Mouse (Mus musculus): Measurements from ENCODE around the gene Ccno.

Ccno gene

GRCm38 (mm10) chr13:112987532-112987943, at the start of gene Ccno:
TSS of gene Ccno (plus strand) at chr13:112987802.
- peak; percentile 72 for DNase-seq (ENCODE audit: low spot score)

- DNase-seq (ENCODE audit: low spot score) = no peak
Observed at GRCm38 (mm10) chr13:112938130-112938529, 49.5 kb upstream of the Ccno start.

GRCm38 (mm10) chr13:112941879-112942330, 45.7 kb upstream of the Ccno start:
- no peak for DNase-seq (ENCODE audit: low spot score)

- no peak for DNase-seq (ENCODE audit: low spot score)
Observed at GRCm38 (mm10) chr13:112945312-112945711, 42.3 kb upstream of the Ccno start.

- DNase-seq (ENCODE audit: low spot score) = no peak
Observed at GRCm38 (mm10) chr13:112945900-112946299, 41.7 kb upstream of the Ccno start.

- no peak for DNase-seq (ENCODE audit: low spot score)
Observed at GRCm38 (mm10) chr13:112954067-112954466, 33.5 kb upstream of the Ccno start.

GRCm38 (mm10) chr13:112963081-112963480, 24.5 kb upstream of the Ccno start:
- no peak for DNase-seq (ENCODE audit: low spot score)

- no peak for DNase-seq (ENCODE audit: low spot score)
Observed at GRCm38 (mm10) chr13:112964421-112964820, 23.2 kb upstream of the Ccno start.

- no peak for DNase-seq (ENCODE audit: low spot score)
Observed at GRCm38 (mm10) chr13:112967267-112967666, 20.3 kb upstream of the Ccno start.

- DNase-seq (ENCODE audit: low spot score) = no peak
Observed at GRCm38 (mm10) chr13:112976720-112977119, 10.9 kb upstream of the Ccno start.

- no peak for DNase-seq (ENCODE audit: low spot score)
Observed at GRCm38 (mm10) chr13:112985605-112986450, 1.8 kb upstream of the Ccno start.

- no peak for DNase-seq (ENCODE audit: low spot score)
Observed at GRCm38 (mm10) chr13:112986451-112986950, 1.1 kb upstream of the Ccno start.

GRCm38 (mm10) chr13:112987991-112988390, 389 bp downstream of the Ccno start:
- DNase-seq (ENCODE audit: low spot score) = no peak

GRCm38 (mm10) chr13:112988866-112989265, 1.3 kb downstream of the Ccno start:
- no peak for DNase-seq (ENCODE audit: low spot score)

- no peak for DNase-seq (ENCODE audit: low spot score)
Observed at GRCm38 (mm10) chr13:112989541-112989940, 1.9 kb downstream of the Ccno start.

GRCm38 (mm10) chr13:112990346-112990745, 2.7 kb downstream of the Ccno start:
- no peak for DNase-seq (ENCODE audit: low spot score)

GRCm38 (mm10) chr13:112993531-112994152, 6.0 kb downstream of the Ccno start, which contains the start of gene Mcidas:
TSS of gene Mcidas (plus strand) at chr13:112993845.
- no peak for DNase-seq (ENCODE audit: low spot score)

- DNase-seq (ENCODE audit: low spot score) = no peak
Observed at GRCm38 (mm10) chr13:112994191-112994590, 6.6 kb downstream of the Ccno start.

GRCm38 (mm10) chr13:112996407-112996806, 8.8 kb downstream of the Ccno start:
- DNase-seq (ENCODE audit: low spot score) = no peak

- no peak for DNase-seq (ENCODE audit: low spot score)
Observed at GRCm38 (mm10) chr13:112997369-112997768, 9.8 kb downstream of the Ccno start.

- no peak for DNase-seq (ENCODE audit: low spot score)
Observed at GRCm38 (mm10) chr13:112998427-112999201, 11.0 kb downstream of the Ccno start.

- no peak for DNase-seq (ENCODE audit: low spot score)
Observed at GRCm38 (mm10) chr13:113000090-113000489, 12.5 kb downstream of the Ccno start.

Measured in spleen, adult 12 weeks (tissue).